Mouse (Mus musculus) G1E (cell line): ENCODE measurements around the gene Pcx. TPM values are rescaled to one million over a fixed set of nuclear protein-coding genes. Genes with fewer than 3 reads are reported as not detected.

ENCODE experiments used
- ATAC-seq: 2 replicates; pipeline ENCODE4 v1.8.0; 2016; ENCODE audit warnings: mild to moderate bottlenecking; ENCODE audit not compliant: insufficient number of reproducible peaks, poor library complexity, low FRiP score, severe bottlenecking; ENCODE audit errors: extremely low read depth
- DNase-seq: peaks from one replicate; pipeline ENCODE4 v3.0.0; 2012; ENCODE audit warnings: low spot score
- H3K27me3 ChIP-seq: 2 replicates; pipeline ENCODE4 v1.6.1; 2012; ENCODE audit warnings: mild to moderate bottlenecking, low read length, inconsistent platforms; ENCODE audit not compliant: insufficient read depth
- H3K36me3 ChIP-seq: replicated peaks from 2 replicates; pipeline ENCODE3; 2012; ENCODE audit warnings: mild to moderate bottlenecking, inconsistent platforms
- H3K4me1 ChIP-seq: 2 replicates; pipeline ENCODE4 v1.6.1; 2012; ENCODE audit warnings: low read depth, low read length, inconsistent platforms, mixed read lengths; ENCODE audit not compliant: insufficient read depth
- H3K4me3 ChIP-seq: 2 replicates; pipeline ENCODE4 v1.5.1; 2012; ENCODE audit warnings: low read depth, mild to moderate bottlenecking, inconsistent platforms, low read length, moderate library complexity, mixed read lengths
- H3K9me3 ChIP-seq: replicated peaks from 2 replicates; pipeline ENCODE4 v1.6.1; 2012; ENCODE audit warnings: inconsistent platforms
- CTCF ChIP-seq: IDR thresholded peaks from 2 replicates; pipeline ENCODE4 v1.5.1; 2012; ENCODE audit warnings: low read depth, low read length, inconsistent platforms, mixed read lengths
- GATA1 ChIP-seq: IDR thresholded peaks from 2 replicates; pipeline ENCODE4 v1.6.1; 2012; ENCODE audit warnings: borderline replicate concordance, low read length, inconsistent platforms, mixed read lengths
- GATA2 ChIP-seq: IDR thresholded peaks from 2 replicates; pipeline ENCODE4 v1.6.1; 2012; ENCODE audit warnings: low read depth, low read length, inconsistent platforms, borderline replicate concordance
- POLR2AphosphoS5 ChIP-seq: IDR thresholded peaks from 2 replicates; pipeline ENCODE4 v1.6.1; 2012; ENCODE audit warnings: low read depth, low read length, inconsistent platforms; ENCODE audit not compliant: insufficient replicate concordance
- TAL1 ChIP-seq: conservative IDR thresholded peaks from 2 replicates; pipeline ENCODE4 v1.6.1; 2012; ENCODE audit warnings: low read depth, low read length, inconsistent platforms, mixed read lengths
- polyA plus RNA-seq: library from polyadenylated mRNA; stranded (reverse); fragments of >175 nt; gene quantifications from 2 replicates; pipeline ENCODE4 v1.2.3, GENCODE M21; 2012
- total RNA-seq, 2 experiments: library from RNA; stranded (forward) in 1 of 2; stranded (reverse) in 1 of 2; fragments of 200-1000 nt in 1 of 2; fragments of >200 nt in 1 of 2; fragmentation: Nextera tagmentation in 1 of 2; gene quantifications; 2 replicates each; pipeline ENCODE4 v1.2.3; 2014 to 2017

The Pcx gene
- total and polyA plus RNA-seq, 3 experiments = 2.2 to 26.3 (median 12.9) TPM

- DNase-seq = no peak
- H3K36me3 ChIP-seq = no peaks in the 10 kb centered on the region
- TF ChIP-seq TAL1 (no peak), GATA1 (no peak), CTCF (no peak), GATA2 (no peak), POLR2AphosphoS5 (no peak)
- H3K4me1 ChIP-seq = no peaks in the 10 kb centered on the region
- no peak overlapping the region for H3K4me3 ChIP-seq
- no peak for ATAC-seq
- H3K27me3 ChIP-seq = peaks cover 7% of the 10 kb centered on the region
- H3K9me3 ChIP-seq = no peaks in the 10 kb centered on the region
Observed at GRCm38 (mm10) chr19:4566880-4567279, 56.6 kb downstream of the Pcx start.

DNA sequence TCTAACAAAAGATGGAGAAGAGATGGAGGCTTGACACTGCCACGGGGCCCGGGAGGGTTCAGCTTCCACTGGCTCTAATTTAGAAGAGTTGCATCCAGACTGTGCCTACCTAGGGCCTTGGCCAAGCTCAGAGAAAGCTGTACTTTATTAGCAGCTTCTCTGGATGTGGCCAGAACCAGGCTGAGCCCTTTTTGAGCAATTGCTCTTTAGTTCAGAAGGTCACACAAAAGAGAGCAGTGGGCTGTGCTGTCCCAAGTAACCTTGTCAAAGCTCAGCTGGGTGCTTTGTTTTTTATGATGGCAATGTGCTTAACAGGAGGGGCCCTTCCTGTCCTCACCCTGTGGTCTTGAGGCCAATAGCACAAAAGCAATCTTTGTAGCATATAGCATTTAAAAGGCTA is 57.4 kb downstream of the Pcx start:
- no peaks in the 10 kb centered on the region for H3K9me3 ChIP-seq
- no peaks in the 10 kb centered on the region for H3K36me3 ChIP-seq
- H3K4me1 ChIP-seq = no peaks in the 10 kb centered on the region
- no peak overlapping the region for H3K4me3 ChIP-seq
- DNase-seq (no peak), ATAC-seq (no peak)
- TF ChIP-seq TAL1 (no peak), CTCF (no peak), GATA2 (no peak), GATA1 (no peak), POLR2AphosphoS5 (no peak)
- H3K27me3 ChIP-seq = peaks cover 7% of the 10 kb centered on the region

DNA sequence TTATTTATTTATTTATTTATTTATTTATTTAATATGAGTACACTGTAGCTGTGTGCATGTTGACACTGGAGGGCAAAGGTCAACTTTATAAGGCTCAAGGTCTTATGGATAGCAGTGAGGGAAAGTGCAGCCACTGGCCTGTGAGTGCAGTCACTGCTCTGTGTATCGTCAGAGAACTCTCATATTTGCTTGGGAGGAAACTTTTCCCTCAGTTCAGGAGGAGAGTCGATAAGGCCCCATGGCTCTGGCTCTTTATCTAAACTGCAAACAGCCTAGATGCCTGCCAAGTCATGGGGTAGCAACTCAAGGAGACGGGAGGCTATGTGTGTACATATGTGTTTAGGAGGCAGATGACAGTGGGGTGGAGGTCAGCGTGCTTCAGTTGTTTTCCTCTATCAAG is 58.6 kb downstream of the Pcx start:
- no peaks in the 10 kb centered on the region; the same call in 1 of the 2 replicates for H3K4me1 ChIP-seq
- TF ChIP-seq GATA1 (no peak), GATA2 (no peak), CTCF (no peak), POLR2AphosphoS5 (no peak), TAL1 (no peak)

GRCm38 (mm10) chr19:4569356-4570236 is 59.3 kb downstream of the Pcx start:
- no peaks in the 10 kb centered on the region for H3K36me3 ChIP-seq
- TF ChIP-seq GATA2 = no peak
- TF ChIP-seq CTCF = no peak
- TF ChIP-seq GATA1 = no peak
- TF ChIP-seq POLR2AphosphoS5 = no peak
- TF ChIP-seq TAL1 = no peak
- H3K4me3 ChIP-seq = no peak overlapping the region
- no peak for ATAC-seq
- no peaks in the 10 kb centered on the region for H3K9me3 ChIP-seq
- H3K27me3 ChIP-seq = peaks cover 7% of the 10 kb centered on the region
- DNase-seq = no peak
- H3K4me1 ChIP-seq = no peaks in the 10 kb centered on the region; the same call in 1 of the 2 replicates

More for the DNA sequence above, 58.6 kb downstream of the Pcx start:
- Histone ChIP-seq H3K4me3 (no peak overlapping the region), H3K27me3 (peaks cover 7% of the 10 kb centered on the region), H3K36me3 (no peaks in the 10 kb centered on the region), H3K9me3 (no peaks in the 10 kb centered on the region)
- DNase-seq (no peak), ATAC-seq (no peak)

- H3K9me3 ChIP-seq = no peaks in the 10 kb centered on the region
- no peaks in the 10 kb centered on the region; the same call in 1 of the 2 replicates for H3K4me1 ChIP-seq
- peaks cover 7% of the 10 kb centered on the region for H3K27me3 ChIP-seq
- ATAC-seq (no peak), DNase-seq (no peak)
- TF ChIP-seq POLR2AphosphoS5 (no peak), CTCF (no peak), GATA1 (no peak), TAL1 (no peak), GATA2 (no peak)
- no peaks in the 10 kb centered on the region for H3K36me3 ChIP-seq
- H3K4me3 ChIP-seq = no peak overlapping the region
Observed at GRCm38 (mm10) chr19:4570237-4570613, 60.0 kb downstream of the Pcx start.

GRCm38 (mm10) chr19:4570815-4571214 is 60.5 kb downstream of the Pcx start:
- TF ChIP-seq GATA2 = no peak
- no peak for TF ChIP-seq CTCF
- TF ChIP-seq TAL1 = no peak
- no peak for TF ChIP-seq GATA1
- no peak for TF ChIP-seq POLR2AphosphoS5
- H3K4me1 ChIP-seq = no peaks in the 10 kb centered on the region; the same call in 1 of the 2 replicates

More at GRCm38 (mm10) chr19:4570815-4571214, 60.5 kb downstream of the Pcx start:
- H3K9me3 ChIP-seq = no peaks in the 10 kb centered on the region
- H3K36me3 ChIP-seq = no peaks in the 10 kb centered on the region
- DNase-seq (no peak), ATAC-seq (no peak)
- no peak overlapping the region for H3K4me3 ChIP-seq
- peaks cover 9% of the 10 kb centered on the region for H3K27me3 ChIP-seq
